Mouse (Mus musculus): ENCODE data around the gene Galntl5. TPM values are rescaled to one million over a fixed set of nuclear protein-coding genes. Genes with fewer than 3 reads are reported as not detected.

The Galntl5 gene
- not detected in 2 replicates for polyA plus RNA-seq (2012; rRNA removed; ENCODE audit: low replicate concordance)

DNA sequence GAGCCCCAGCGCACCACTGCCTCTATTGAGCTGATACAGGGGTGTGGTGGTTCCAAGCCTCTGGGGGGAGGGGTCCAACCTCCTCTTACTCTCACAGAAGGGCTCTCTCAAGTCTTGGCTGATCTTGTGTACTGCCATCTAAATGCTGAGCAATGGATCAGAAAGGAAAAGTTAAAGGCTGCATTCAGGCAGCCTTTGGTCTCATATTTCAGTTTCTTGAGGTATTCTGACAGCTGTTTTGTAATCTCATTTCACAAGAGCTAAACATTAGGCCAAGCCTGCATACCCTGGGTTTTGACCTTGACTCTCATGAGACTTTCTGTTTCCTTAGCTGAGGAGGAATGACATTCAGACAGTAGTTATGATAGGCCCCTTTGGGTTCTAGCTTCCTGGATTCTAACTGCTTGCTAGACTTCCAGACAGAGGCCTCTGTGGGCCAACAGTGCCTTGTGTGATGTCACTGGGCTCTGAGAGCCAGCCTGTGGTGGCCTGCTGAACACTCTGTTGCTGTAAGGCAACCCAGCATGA, at the start of gene Galntl5:
Gene Galntl5, plus strand, starts transcription at position 457 of the 528 bp plus-strand sequence.

DNA sequence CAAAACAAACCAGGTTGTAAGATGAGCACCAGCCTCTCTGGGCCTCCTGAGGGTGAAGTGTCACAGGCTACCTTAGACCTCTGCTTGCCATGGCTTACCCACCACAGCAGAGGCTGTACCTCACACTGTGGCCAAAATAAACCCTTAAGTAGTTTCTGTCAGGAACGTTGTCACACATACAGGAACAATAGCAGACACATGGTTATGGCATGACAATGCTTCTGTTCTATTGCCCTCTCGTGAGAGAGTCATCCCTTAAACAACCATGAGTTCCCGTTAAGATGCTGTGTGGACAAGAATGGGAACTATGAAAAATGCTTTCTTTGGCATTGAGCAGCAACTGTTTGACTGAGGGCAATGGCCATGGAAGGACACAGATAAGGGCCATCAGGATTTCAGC, 40.3 kb downstream of the Galntl5 start, which contains the start of gene Galnt11:
Gene Galnt11, plus strand, starts transcription at position 301 of the 400 bp plus-strand sequence.

GRCm38 (mm10) chr5:25222752-25223702, 41.8 kb downstream of the Galntl5 start, which contains the start of gene E130116L18Rik:
TSS of gene E130116L18Rik (minus strand) at chr5:25223153.

Other genes starting within 250 kb of the Galntl5 start
- 7.5 and 7.8 TPM in 2 replicates for gene Prkag2, start 80.8 kb upstream of the Galntl5 start, polyA plus RNA-seq (2012; rRNA removed; ENCODE audit: low replicate concordance)
- gene Galnt11, start 40.4 kb downstream of the Galntl5 start, polyA plus RNA-seq (2012; rRNA removed; ENCODE audit: low replicate concordance), result 3.4 and 4.0 TPM in 2 replicates
- gene E130116L18Rik, start 41.7 kb downstream of the Galntl5 start, polyA plus RNA-seq (2012; rRNA removed; ENCODE audit: low replicate concordance), result not detected in 2 replicates